Mouse (Mus musculus) neural tube, embryonic 14.5 days (tissue): ENCODE measurements around the gene Gm6763. TPM values are rescaled to one million over a fixed set of nuclear protein-coding genes. Genes with fewer than 3 reads are reported as not detected.
"Not testable (repeated sequence)": the region's sequence is repeated elsewhere in the genome, so short reads cannot be mapped to it uniquely, and the experiment has no call there.

Experiments used
- ATAC-seq: fragments of 200-750 bp; cut with Nextera tagmentation; 2 replicates; pipeline ENCODE4 v1.8.0; 2017; ENCODE audit warnings: low read depth, mild to moderate bottlenecking, moderate TSS enrichment, moderate library complexity
- H3K27ac ChIP-seq: fragments of 300-500 bp; sonication (generic); 2 replicates; pipeline ENCODE4 v1.5.1; 2014; ENCODE audit warnings: low read depth, mild to moderate bottlenecking, control low read depth, low read length, moderate library complexity, mixed read lengths
- H3K27me3 ChIP-seq: fragments of 300-500 bp; sonication (generic); 2 replicates; pipeline ENCODE4 v1.6.1; 2014; ENCODE audit warnings: low read length; ENCODE audit not compliant: control insufficient read depth, insufficient read depth
- H3K36me3 ChIP-seq: fragments of 300-500 bp; sonication (generic); 2 replicates; pipeline ENCODE4 v1.6.1; 2014; ENCODE audit warnings: low read length, mixed read lengths; ENCODE audit not compliant: control insufficient read depth, insufficient read depth
- H3K4me1 ChIP-seq: fragments of 300-500 bp; sonication (generic); 2 replicates; pipeline ENCODE4 v1.6.1; 2014; ENCODE audit warnings: low read length; ENCODE audit not compliant: control insufficient read depth, insufficient read depth
- H3K4me2 ChIP-seq: fragments of 300-500 bp; sonication (generic); 2 replicates; pipeline ENCODE4 v1.6.1; 2014; ENCODE audit warnings: mild to moderate bottlenecking, low read depth, low read length, control low read depth
- H3K4me3 ChIP-seq: fragments of 300-500 bp; sonication (generic); 2 replicates; pipeline ENCODE4 v1.5.1; 2014; ENCODE audit warnings: low read depth, low read length, control low read depth, mixed read lengths
- H3K9ac ChIP-seq: fragments of 300-500 bp; sonication (generic); replicated peaks from 2 replicates; pipeline ENCODE4 v1.6.1; 2014; ENCODE audit warnings: low read depth, mild to moderate bottlenecking, control low read depth, low read length, mixed read lengths
- H3K9me3 ChIP-seq: fragments of 300-500 bp; sonication (generic); 2 replicates; pipeline ENCODE4 v1.6.1; 2016; ENCODE audit warnings: low read length; ENCODE audit not compliant: control insufficient read depth
- WGBS: fragments of 180-500 bp; shearing (Covaris S2); extraction: QIAGEN DNeasy Blood & Tissue Kit; methylation state at CpG from one replicate; pipeline ENCODE4 v1.1.7; 2014; 5-methylcytosine and 5-hydroxymethylcytosine counted together
- polyA plus RNA-seq: library from polyadenylated mRNA; unstranded; fragments of >200 nt; fragmentation: Nextera tagmentation; extraction: Ambion mirVana; gene quantifications from 2 replicates; pipeline ENCODE4 v1.2.1, GENCODE M21; 2014

The Gm6763 gene
- polyA plus RNA-seq: not detected in 2 replicates

DNA sequence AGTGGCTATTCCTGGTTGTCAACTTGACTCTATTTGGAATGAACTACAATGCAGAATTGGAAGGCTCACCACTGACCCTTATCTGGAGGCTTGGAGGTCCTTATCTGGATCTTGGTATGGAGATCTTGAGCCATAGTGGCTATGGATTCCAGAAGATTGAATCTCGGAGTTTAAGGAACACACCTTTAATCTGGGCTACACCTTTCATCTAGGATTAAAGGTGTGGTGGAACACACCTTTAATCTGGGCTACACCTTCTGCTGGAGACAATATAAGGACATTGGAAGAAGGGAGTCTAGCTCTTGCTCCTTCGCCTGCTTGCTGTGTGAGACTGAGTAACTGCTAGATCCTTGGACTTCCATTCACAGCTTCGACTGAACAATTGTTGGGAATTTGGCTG, at the start of gene Gm6763:
Gene Gm6763 (plus strand): TSS at position 301 of the 400 bp plus-strand sequence.
- not testable (repeated sequence) for H3K36me3 ChIP-seq, ATAC-seq, H3K27me3 ChIP-seq, H3K9me3 ChIP-seq, H3K4me3 ChIP-seq, H3K27ac ChIP-seq, H3K4me2 ChIP-seq, H3K4me1 ChIP-seq, H3K9ac ChIP-seq
- WGBS: no CpG with 5 or more reads among the region's 3 CpGs

- no peaks in the 10 kb centered on the region for H3K36me3 ChIP-seq
- 77% methylated on average over 3 of the region's 3 CpGs for WGBS
- ATAC-seq: no peak
Observed at GRCm38 (mm10) chr10:104110044-104110443, 41.3 kb upstream of the Gm6763 start.

GRCm38 (mm10) chr10:104118312-104118711, 33.0 kb upstream of the Gm6763 start:
- no peak for ATAC-seq
- H3K4me3 ChIP-seq: no peak overlapping the region
- WGBS: 82% methylated on average over 2 of the region's 2 CpGs
- H3K4me1 ChIP-seq: no peaks in the 10 kb centered on the region
- H3K36me3 ChIP-seq: no peaks in the 10 kb centered on the region
- H3K4me2 ChIP-seq: no peak overlapping the region
- H3K9ac ChIP-seq: no peak overlapping the region
- H3K27me3 ChIP-seq: no peaks in the 10 kb centered on the region
- no peak overlapping the region for H3K27ac ChIP-seq
- H3K9me3 ChIP-seq: no peaks in the 10 kb centered on the region

More at GRCm38 (mm10) chr10:104110044-104110443, 41.3 kb upstream of the Gm6763 start:
- H3K4me2 ChIP-seq: no peak overlapping the region
- no peaks in the 10 kb centered on the region for H3K27me3 ChIP-seq
- H3K9me3 ChIP-seq: no peaks in the 10 kb centered on the region
- H3K27ac ChIP-seq: no peak overlapping the region
- H3K4me3 ChIP-seq: no peak overlapping the region
- H3K9ac ChIP-seq: no peak overlapping the region
- no peaks in the 10 kb centered on the region for H3K4me1 ChIP-seq

DNA sequence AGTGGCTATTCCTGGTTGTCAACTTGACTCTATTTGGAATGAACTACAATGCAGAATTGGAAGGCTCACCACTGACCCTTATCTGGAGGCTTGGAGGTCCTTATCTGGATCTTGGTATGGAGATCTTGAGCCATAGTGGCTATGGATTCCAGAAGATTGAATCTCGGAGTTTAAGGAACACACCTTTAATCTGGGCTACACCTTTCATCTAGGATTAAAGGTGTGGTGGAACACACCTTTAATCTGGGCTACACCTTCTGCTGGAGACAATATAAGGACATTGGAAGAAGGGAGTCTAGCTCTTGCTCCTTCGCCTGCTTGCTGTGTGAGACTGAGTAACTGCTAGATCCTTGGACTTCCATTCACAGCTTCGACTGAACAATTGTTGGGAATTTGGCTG, 8.6 kb upstream of the Gm6763 start, which contains the start of gene Gm21293:
Gene Gm21293 (plus strand): TSS at position 301 of the 400 bp plus-strand sequence.
- not testable (repeated sequence) for H3K36me3 ChIP-seq, H3K9me3 ChIP-seq, H3K4me2 ChIP-seq, ATAC-seq, H3K4me3 ChIP-seq, H3K27me3 ChIP-seq, H3K4me1 ChIP-seq, H3K27ac ChIP-seq, H3K9ac ChIP-seq
- no CpG with 5 or more reads among the region's 3 CpGs for whole genome bisulfite sequencing

GRCm38 (mm10) chr10:104159706-104160105, 8.4 kb downstream of the Gm6763 start, which contains the start of gene Gm8764:
TSS of gene Gm8764 (plus strand) at chr10:104160006.
- H3K36me3 ChIP-seq, H3K4me3 ChIP-seq, H3K27ac ChIP-seq, H3K4me1 ChIP-seq, H3K4me2 ChIP-seq, H3K9ac ChIP-seq, H3K27me3 ChIP-seq, H3K9me3 ChIP-seq, ATAC-seq: not testable (repeated sequence)
- no CpG with 5 or more reads among the region's 3 CpGs for WGBS

DNA sequence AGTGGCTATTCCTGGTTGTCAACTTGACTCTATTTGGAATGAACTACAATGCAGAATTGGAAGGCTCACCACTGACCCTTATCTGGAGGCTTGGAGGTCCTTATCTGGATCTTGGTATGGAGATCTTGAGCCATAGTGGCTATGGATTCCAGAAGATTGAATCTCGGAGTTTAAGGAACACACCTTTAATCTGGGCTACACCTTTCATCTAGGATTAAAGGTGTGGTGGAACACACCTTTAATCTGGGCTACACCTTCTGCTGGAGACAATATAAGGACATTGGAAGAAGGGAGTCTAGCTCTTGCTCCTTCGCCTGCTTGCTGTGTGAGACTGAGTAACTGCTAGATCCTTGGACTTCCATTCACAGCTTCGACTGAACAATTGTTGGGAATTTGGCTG, 16.9 kb downstream of the Gm6763 start, which contains the start of gene Gm21304:
Gene Gm21304 (plus strand): TSS at position 301 of the 400 bp plus-strand sequence.
- H3K9me3 ChIP-seq, H3K27me3 ChIP-seq, H3K9ac ChIP-seq, H3K27ac ChIP-seq, H3K4me1 ChIP-seq, H3K4me3 ChIP-seq, H3K36me3 ChIP-seq, H3K4me2 ChIP-seq, ATAC-seq: not testable (repeated sequence)
- no CpG with 5 or more reads among the region's 3 CpGs for WGBS

- not testable (repeated sequence) for H3K27ac ChIP-seq, H3K9ac ChIP-seq, H3K4me3 ChIP-seq, H3K36me3 ChIP-seq, ATAC-seq, H3K9me3 ChIP-seq, H3K4me2 ChIP-seq, H3K27me3 ChIP-seq, H3K4me1 ChIP-seq
- no CpG with 5 or more reads among the region's 3 CpGs for WGBS
Observed at GRCm38 (mm10) chr10:104176724-104177123, 25.4 kb downstream of the Gm6763 start, which contains the start of gene Gm21312. TSS of gene Gm21312 (plus strand) at chr10:104177024.

DNA sequence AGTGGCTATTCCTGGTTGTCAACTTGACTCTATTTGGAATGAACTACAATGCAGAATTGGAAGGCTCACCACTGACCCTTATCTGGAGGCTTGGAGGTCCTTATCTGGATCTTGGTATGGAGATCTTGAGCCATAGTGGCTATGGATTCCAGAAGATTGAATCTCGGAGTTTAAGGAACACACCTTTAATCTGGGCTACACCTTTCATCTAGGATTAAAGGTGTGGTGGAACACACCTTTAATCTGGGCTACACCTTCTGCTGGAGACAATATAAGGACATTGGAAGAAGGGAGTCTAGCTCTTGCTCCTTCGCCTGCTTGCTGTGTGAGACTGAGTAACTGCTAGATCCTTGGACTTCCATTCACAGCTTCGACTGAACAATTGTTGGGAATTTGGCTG, 33.9 kb downstream of the Gm6763 start, which contains the start of gene Gm20765:
Gene Gm20765 (plus strand): TSS at position 301 of the 400 bp plus-strand sequence.
- H3K4me1 ChIP-seq, H3K4me3 ChIP-seq, ATAC-seq, H3K27me3 ChIP-seq, H3K9ac ChIP-seq, H3K36me3 ChIP-seq, H3K27ac ChIP-seq, H3K9me3 ChIP-seq, H3K4me2 ChIP-seq: not testable (repeated sequence)
- WGBS: no CpG with 5 or more reads among the region's 3 CpGs

GRCm38 (mm10) chr10:104193742-104194141, 42.4 kb downstream of the Gm6763 start, which contains the start of gene Gm4340:
TSS of gene Gm4340 (plus strand) at chr10:104194042.
- ATAC-seq, H3K4me3 ChIP-seq, H3K4me1 ChIP-seq, H3K27me3 ChIP-seq, H3K27ac ChIP-seq, H3K9me3 ChIP-seq, H3K4me2 ChIP-seq, H3K36me3 ChIP-seq, H3K9ac ChIP-seq: not testable (repeated sequence)
- no CpG with 5 or more reads among the region's 3 CpGs for WGBS
